Comparison of ENCODE assay signal across 23 mouse cellular contexts in the genomic region with DNA sequence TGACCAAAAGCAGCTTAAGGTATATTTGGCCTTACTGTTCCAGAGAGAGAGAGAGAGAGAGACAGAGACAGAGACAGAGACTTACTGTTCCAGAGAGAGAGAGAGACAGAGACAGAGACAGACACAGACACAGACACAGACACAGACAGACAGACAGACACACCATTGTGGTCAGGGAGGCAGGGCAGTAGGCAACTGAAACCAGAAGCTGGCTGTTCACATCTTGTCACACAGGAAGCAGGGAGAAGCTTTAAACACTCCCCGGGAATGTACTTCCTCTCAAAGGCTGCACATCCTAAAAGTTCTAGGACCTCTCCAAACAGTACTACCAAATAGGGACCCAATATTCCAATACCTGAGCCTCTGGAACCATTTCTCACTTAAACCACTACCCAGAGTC.
DNase-seq lines count a peak whose midpoint lies in the region; ATAC-seq lines count a peak whose summit lies in the region.
"Had no signal": no experiment of that assay in that cellular context is flagged by ENCODE, and none has a peak within 500 bp of the region (broad histone marks: within the 10 kb centered on the region; RNA-seq: fewer than 3 reads in every experiment).

No protein-coding gene starts in this region.

- H3K4me1 ChIP-seq in heart, embryonic 15.5 days (replicated peaks), result peaks cover 47% of the 10 kb centered on the region
- H3K4me1 ChIP-seq in liver, embryonic 12.5 days, result peaks cover 41% of the 10 kb centered on the region
- H3K4me1 ChIP-seq in liver, embryonic 11.5 days (replicated peaks; ENCODE audit: control insufficient read depth, insufficient read depth, low read length), result peaks cover 21% of the 10 kb centered on the region

- no peak overlapping the region for H3K4me3 ChIP-seq in heart, embryonic 15.5 days
- no peak overlapping the region for H3K4me3 ChIP-seq in liver, embryonic 12.5 days
- no peak overlapping the region for H3K4me3 ChIP-seq in liver, embryonic 11.5 days (ENCODE audit: low read depth, low read length)
- H3K4me3 ChIP-seq: embryonic facial prominence, embryonic 15.5 days; hindbrain, embryonic 13.5 days; left cerebral cortex, adult 2 months; myocyte; neural tube, embryonic 15.5 days had no signal

- no peak for ATAC-seq in heart, embryonic 15.5 days (replicated peaks; ENCODE audit: insufficient number of reproducible peaks, insufficient read depth, low FRiP score, low read depth)
- no peak for ATAC-seq in liver, embryonic 12.5 days
- ATAC-seq in liver, embryonic 11.5 days (replicated peaks; ENCODE audit: low FRiP score), result no peak
- ATAC-seq in granulocyte monocyte progenitor cell, adult 5-6 weeks (replicated peaks; ENCODE audit: poor library complexity, severe bottlenecking), result peak; percentile 51
- ATAC-seq in megakaryocyte progenitor cell, adult 5-6 weeks (replicated peaks; ENCODE audit: poor library complexity), result peak; percentile 32; the same call in 1 of the 2 replicates
- ATAC-seq: forebrain, embryonic 16.5 days; inflammation-experienced regulatory T-cells, adult 6 months had no signal

- no peak for DNase-seq in heart, postnatal 4 days
- no peak for DNase-seq in liver, embryonic 11.5 days (ENCODE audit: low spot score)
- no peak for DNase-seq in adrenal gland, adult 18-20 months (ENCODE audit: low spot score in 2 of 2)
- DNase-seq: adrenal gland, adult 2 months; cerebellum, adult 9-11 months; heart, postnatal 10 days; kidney, adult 8-10 months; kidney, postnatal 25 days; left cerebral cortex, postnatal 4 days; lung, embryonic 14.5 days; midbrain, embryonic 14.5 days; thymus, adult 18-20 months had no signal

- H3K4me2 ChIP-seq in heart, embryonic 15.5 days, result no peak overlapping the region
- H3K4me2 ChIP-seq in liver, embryonic 12.5 days, result no peak overlapping the region
- no peak overlapping the region for H3K4me2 ChIP-seq in liver, embryonic 11.5 days
- H3K4me2 ChIP-seq: embryonic facial prominence, embryonic 15.5 days; hindbrain, embryonic 13.5 days; lung, embryonic 14.5 days; neural tube, embryonic 15.5 days had no signal

- 0 out of 2 replicates have a peak overlapping the region, but pooled peaks have one; percentile 24 for H3K27ac ChIP-seq in heart, embryonic 15.5 days
- 0 out of 2 replicates have a peak overlapping the region, but pooled peaks have one; percentile 1 for H3K27ac ChIP-seq in liver, embryonic 12.5 days
- no peak overlapping the region for H3K27ac ChIP-seq in liver, embryonic 11.5 days (ENCODE audit: low read depth, low read length)
- H3K27ac ChIP-seq: embryonic facial prominence, embryonic 15.5 days; hindbrain, embryonic 13.5 days; left cerebral cortex, adult 2 months; neural tube, embryonic 15.5 days had no signal

- 57% methylated on average over 1 of the region's 1 CpGs for WGBS in heart, embryonic 15.5 days
- WGBS in liver, embryonic 12.5 days (ENCODE audit: insufficient replicate concordance), result 19% methylated on average over 1 of the region's 1 CpGs
- 48% methylated on average over 1 of the region's 1 CpGs for WGBS in liver, embryonic 11.5 days

- peaks cover 4% of the 10 kb centered on the region for H3K36me3 ChIP-seq in heart, embryonic 15.5 days
- H3K36me3 ChIP-seq in liver, embryonic 12.5 days, result no peaks in the 10 kb centered on the region
- H3K36me3 ChIP-seq in liver, embryonic 11.5 days (ENCODE audit: control insufficient read depth, insufficient read depth, low read length), result no peaks in the 10 kb centered on the region
- H3K36me3 ChIP-seq: hindbrain, embryonic 13.5 days; neural tube, embryonic 15.5 days had no signal

- no peak overlapping the region for H3K9ac ChIP-seq in heart, embryonic 15.5 days
- H3K9ac ChIP-seq in liver, embryonic 12.5 days, result no peak overlapping the region
- no peak overlapping the region for H3K9ac ChIP-seq in liver, embryonic 11.5 days (ENCODE audit: low read depth, low read length)
- H3K9ac ChIP-seq: embryonic facial prominence, embryonic 15.5 days; hindbrain, embryonic 13.5 days; lung, embryonic 14.5 days; neural tube, embryonic 15.5 days had no signal

- H3K27me3 ChIP-seq in heart, embryonic 15.5 days, result no peaks in the 10 kb centered on the region
- no peaks in the 10 kb centered on the region; the same call in 1 of the 2 replicates for H3K27me3 ChIP-seq in liver, embryonic 12.5 days (replicated peaks)
- no peaks in the 10 kb centered on the region for H3K27me3 ChIP-seq in liver, embryonic 11.5 days (replicated peaks; ENCODE audit: control insufficient read depth, insufficient read depth, low read length)
- H3K27me3 ChIP-seq: embryonic facial prominence, embryonic 15.5 days; hindbrain, embryonic 13.5 days; neural tube, embryonic 15.5 days had no signal

- H3K9me3 ChIP-seq in heart, embryonic 15.5 days (replicated peaks), result no peaks in the 10 kb centered on the region
- no peaks in the 10 kb centered on the region for H3K9me3 ChIP-seq in liver, embryonic 12.5 days (replicated peaks)
- H3K9me3 ChIP-seq in liver, embryonic 11.5 days (ENCODE audit: control insufficient read depth, low read length), result no peaks in the 10 kb centered on the region
- H3K9me3 ChIP-seq: embryonic facial prominence, embryonic 15.5 days; hindbrain, embryonic 13.5 days; neural tube, embryonic 15.5 days had no signal

Comparison
In these comparisons a context has a peak if more than half of its experiments do, and no peak if none do; other contexts are left out.
1. ATAC-seq: peak in granulocyte monocyte progenitor cell, adult 5-6 weeks (single experiment) and megakaryocyte progenitor cell, adult 5-6 weeks (single experiment); none in heart, embryonic 15.5 days (single experiment), liver, embryonic 12.5 days (single experiment) and liver, embryonic 11.5 days (single experiment).